13 mouse cellular contexts compared by ENCODE assay signal in the genomic region with DNA sequence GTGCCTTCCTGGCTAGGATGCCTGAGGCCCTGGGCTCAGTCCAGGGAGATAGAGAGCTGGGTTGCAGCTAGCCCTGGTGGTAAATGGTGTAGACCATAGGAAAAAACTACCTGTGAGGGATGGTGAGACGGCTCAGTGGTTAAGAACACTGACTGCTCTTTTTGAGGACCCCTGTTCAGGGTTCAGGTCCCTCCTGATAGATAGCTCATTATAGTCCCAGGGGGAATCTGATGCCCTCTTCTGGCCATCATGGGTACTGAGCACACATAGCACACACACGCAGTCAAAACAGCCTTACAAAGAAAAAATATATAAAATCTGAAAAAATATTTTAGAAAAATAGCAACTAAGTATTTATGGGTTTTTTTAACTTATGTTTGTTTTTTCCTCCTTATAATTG. TPM values are rescaled to one million over a fixed set of nuclear protein-coding genes. Genes with fewer than 3 reads are reported as not detected.
DNase-seq lines count a peak whose midpoint lies in the region; ATAC-seq lines count a peak whose summit lies in the region.
"Had no signal": no experiment of that assay in that cellular context is flagged by ENCODE, and none has a peak within 500 bp of the region (broad histone marks: within the 10 kb centered on the region; RNA-seq: fewer than 3 reads in every experiment).

No protein-coding gene starts in this region.

- peak; percentile 56 for DNase-seq in CD4-positive, CD25-positive, alpha-beta regulatory T cell, adult 2 months (ENCODE audit: low read depth, low spot score)
- DNase-seq in kidney, postnatal 25 days = peak; percentile 26 to 29
- DNase-seq in kidney, postnatal 14 days = no peak
- peak; percentile 56 for DNase-seq in thymus, postnatal 4 days
- DNase-seq in thymus, postnatal 36 days = no peak
- no peak for DNase-seq in heart, adult 9 months (ENCODE audit: low spot score in 2 of 2)
- DNase-seq: cerebellum, adult 11 months had no signal

- no peak for ATAC-seq in CD4-positive, CD25-positive, alpha-beta regulatory T cell, adult 4 months
- no peak for ATAC-seq in erythroid progenitor cell, adult 5-6 weeks (replicated peaks; ENCODE audit: low FRiP score, poor library complexity, severe bottlenecking)
- ATAC-seq: forebrain, embryonic 14.5 days had no signal

RNA-seq across cellular contexts. Expression of gene Coil, which starts 6.3 kb away (rescaled TPM):
- polyA plus RNA-seq in CD4-positive, CD25-positive, alpha-beta regulatory T cell, adult 4 months (2017; shearing (Covaris generic)) = 1 to 10 TPM; 6.0 to 9.6 TPM
- total RNA-seq in erythroid progenitor cell, adult 5-6 weeks (2015; ENCODE audit: low replicate concordance) = 1.7 and 2.5 TPM in 2 replicates
- 1.3 and 2.3 TPM in 2 replicates for total RNA-seq in erythroid progenitor cell, adult 5-6 weeks (2017; ENCODE audit: low replicate concordance)

RNA-seq across cellular contexts. Expression of gene Elobl, which starts 9.6 kb away (rescaled TPM):
- not detected for polyA plus RNA-seq in CD4-positive, CD25-positive, alpha-beta regulatory T cell, adult 4 months (2017; shearing (Covaris generic))
- total RNA-seq in erythroid progenitor cell, adult 5-6 weeks (2015; ENCODE audit: low replicate concordance) = not detected in 2 replicates
- not detected in 2 replicates for total RNA-seq in erythroid progenitor cell, adult 5-6 weeks (2017; ENCODE audit: low replicate concordance)
- total RNA-seq: hematopoietic stem cell, adult 5-6 weeks had no signal
- polyA plus RNA-seq: embryonic facial prominence, embryonic 11.5 days; forebrain, embryonic 14.5 days; limb, embryonic 11.5 days had no signal

RNA-seq across cellular contexts. Expression of gene Scpep1, which starts 21.1 kb away (rescaled TPM):
- polyA plus RNA-seq in CD4-positive, CD25-positive, alpha-beta regulatory T cell, adult 4 months (2017; shearing (Covaris generic)) = 10 to 100 TPM; 13.7 to 19.0 TPM
- 41.9 and 45.8 TPM in 2 replicates for total RNA-seq in erythroid progenitor cell, adult 5-6 weeks (2015; ENCODE audit: low replicate concordance)
- total RNA-seq in erythroid progenitor cell, adult 5-6 weeks (2017; ENCODE audit: low replicate concordance) = 16.8 and 26.1 TPM in 2 replicates

RNA-seq across cellular contexts. Expression of gene Trim25, which starts 22.9 kb away (rescaled TPM):
- 10 to 100 TPM; 14.0 to 25.6 TPM for polyA plus RNA-seq in CD4-positive, CD25-positive, alpha-beta regulatory T cell, adult 4 months (2017; shearing (Covaris generic))
- 23.8 and 25.2 TPM in 2 replicates for total RNA-seq in erythroid progenitor cell, adult 5-6 weeks (2015; ENCODE audit: low replicate concordance)
- total RNA-seq in erythroid progenitor cell, adult 5-6 weeks (2017; ENCODE audit: low replicate concordance) = 28.0 and 32.8 TPM in 2 replicates

Comparison
In these comparisons a context has a peak if more than half of its experiments do, and no peak if none do; other contexts are left out.
1. DNase-seq: peak in CD4-positive, CD25-positive, alpha-beta regulatory T cell, adult 2 months (single experiment), kidney, postnatal 25 days (2 of 2) and thymus, postnatal 4 days (single experiment); none in kidney, postnatal 14 days (single experiment), thymus, postnatal 36 days (0 of 2) and heart, adult 9 months (0 of 2).